Mouse (Mus musculus) C2C12 (cell line): Measurements from ENCODE around the gene Rpl19.

ENCODE experiments used
- CTCF ChIP-seq: IDR thresholded peaks from one replicate; pipeline ENCODE4 v1.5.1; 2011; ENCODE audit not compliant: control insufficient read depth, insufficient read depth, insufficient read length
- MAX ChIP-seq: IDR thresholded peaks from one replicate; pipeline ENCODE4 v1.6.1; 2011; ENCODE audit warnings: mild to moderate bottlenecking, control low read depth

- TF ChIP-seq CTCF: no peak
- TF ChIP-seq MAX: no peak
These were observed 16.2 kb downstream of the Rpl19 start for GRCm38 (mm10) chr11:98042741-98043140.
